Comparison of ENCODE assay signal across 10 mouse cellular contexts in the genomic region with DNA sequence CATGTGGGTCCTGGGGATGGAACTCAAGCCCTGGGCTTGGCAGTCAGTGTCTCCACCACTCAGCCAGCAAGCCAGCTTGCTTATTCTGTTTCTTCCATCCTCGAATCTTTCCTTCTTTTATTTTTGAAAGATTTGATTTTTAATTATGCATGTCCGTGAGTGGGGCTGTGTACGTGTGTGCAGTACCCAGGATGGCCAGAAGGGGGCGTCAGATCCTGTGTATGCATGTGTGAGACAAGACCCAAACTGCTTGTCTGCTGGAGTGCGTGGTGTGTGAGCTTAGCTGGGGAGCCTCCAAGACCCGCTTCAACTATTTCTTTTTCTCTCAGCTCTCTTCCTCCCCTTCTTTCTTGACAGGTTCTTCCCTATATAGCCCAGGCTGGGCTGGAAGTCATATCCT. TPM values are rescaled to one million over a fixed set of nuclear protein-coding genes. Genes with fewer than 3 reads are reported as not detected.
DNase-seq lines count a peak whose midpoint lies in the region; ATAC-seq and TF ChIP-seq lines count a peak whose summit lies in the region.
"Had no signal": no experiment of that assay in that cellular context is flagged by ENCODE, and none has a peak within 500 bp of the region (broad histone marks: within the 10 kb centered on the region; RNA-seq: fewer than 3 reads in every experiment).

No protein-coding gene starts in this region.

- H3K9ac ChIP-seq in forebrain, embryonic 13.5 days, result no peak overlapping the region
- no peak overlapping the region for H3K9ac ChIP-seq in liver, embryonic 12.5 days
- H3K9ac ChIP-seq in CH12.LX (ENCODE audit: insufficient read depth, low read depth), result no peak overlapping the region
- no peak overlapping the region for H3K9ac ChIP-seq in liver, embryonic 14.5 days (replicated peaks)
- H3K9ac ChIP-seq: stomach, embryonic 15.5 days had no signal

- TF ChIP-seq EP300 in CH12.LX (IDR thresholded peaks at IDR 0.05; ENCODE audit: low read length), result no peak
- no peak for TF ChIP-seq EP300 in liver, embryonic 14.5 days (IDR thresholded peaks at IDR 0.05; ENCODE audit: low read depth)

- H3K4me2 ChIP-seq in forebrain, embryonic 13.5 days, result no peak overlapping the region
- no peak overlapping the region for H3K4me2 ChIP-seq in liver, embryonic 12.5 days
- H3K4me2 ChIP-seq in CH12.LX (ENCODE audit: insufficient read depth, low read depth, poor library complexity, severe bottlenecking), result no peak overlapping the region
- H3K4me2 ChIP-seq in liver, embryonic 14.5 days (ENCODE audit: low read depth), result no peak overlapping the region
- H3K4me2 ChIP-seq: stomach, embryonic 15.5 days had no signal

- dilution Hi-C loops in CH12.LX (cut with MboI; ENCODE audit: extremely low pct_ligation_motif_present, extremely low pct_unique_long_range_greater_than_20kb, low sequenced_read_pairs), result no loop called here

- H3K27me3 ChIP-seq in forebrain, embryonic 10.5 days (ENCODE audit: poor library complexity, severe bottlenecking), result 0 out of 2 replicates have a peak, but pooled peaks cover 7% of the 10 kb centered on the region
- no peaks in the 10 kb centered on the region for H3K27me3 ChIP-seq in forebrain, embryonic 13.5 days
- H3K27me3 ChIP-seq in liver, embryonic 12.5 days (replicated peaks), result peaks cover 9% of the 10 kb centered on the region; the same call in 1 of the 2 replicates
- H3K27me3 ChIP-seq in CH12.LX (replicated peaks), result no peaks in the 10 kb centered on the region
- H3K27me3 ChIP-seq in liver, embryonic 14.5 days (ENCODE audit: control insufficient read depth, insufficient read depth, low read length), result no peaks in the 10 kb centered on the region
- H3K27me3 ChIP-seq: stomach, embryonic 15.5 days had no signal

- no peak for TF ChIP-seq POLR2A in CH12.LX (IDR thresholded peaks at IDR 0.05; ENCODE audit: low read depth, low read length)

- TF ChIP-seq CTCF in CH12.LX (conservative IDR thresholded peaks at IDR 0.05 in 1 of 2, IDR thresholded peaks at IDR 0.05 in 1 of 2; ENCODE audit: low read depth in 2 of 2, low read length in 2 of 2), result peak; percentile 44 to 62; a peak in 3 of 4 replicates
- TF ChIP-seq CTCF in liver, embryonic 14.5 days (IDR thresholded peaks at IDR 0.05; ENCODE audit: low read depth), result peak; percentile 81

- peak overlapping the region; percentile 83 for H3K27ac ChIP-seq in forebrain, embryonic 10.5 days
- no peak overlapping the region for H3K27ac ChIP-seq in forebrain, embryonic 13.5 days
- no peak overlapping the region for H3K27ac ChIP-seq in liver, embryonic 12.5 days
- H3K27ac ChIP-seq in CH12.LX (ENCODE audit: insufficient read depth, low read depth), result no peak overlapping the region
- H3K27ac ChIP-seq in liver, embryonic 14.5 days, result no peak overlapping the region
- H3K27ac ChIP-seq: stomach, embryonic 15.5 days had no signal

- ATAC-seq in forebrain, embryonic 13.5 days, result no peak
- ATAC-seq in liver, embryonic 12.5 days, result no peak
- no peak for ATAC-seq in liver, embryonic 14.5 days (ENCODE audit: insufficient read depth)

- H3K36me3 ChIP-seq in forebrain, embryonic 10.5 days (replicated peaks), result 0 out of 2 replicates have a peak, but pooled peaks cover 3% of the 10 kb centered on the region
- no peaks in the 10 kb centered on the region for H3K36me3 ChIP-seq in forebrain, embryonic 13.5 days (ENCODE audit: poor library complexity, severe bottlenecking)
- no peaks in the 10 kb centered on the region for H3K36me3 ChIP-seq in liver, embryonic 12.5 days
- H3K36me3 ChIP-seq in CH12.LX (replicated peaks in 1 of 2; ENCODE audit: control insufficient read depth in 1 of 2, insufficient read depth in 1 of 2, low read length in 1 of 2), result no peaks in the 10 kb centered on the region
- H3K36me3 ChIP-seq in liver, embryonic 14.5 days (replicated peaks; ENCODE audit: control insufficient read depth, insufficient read depth, low read depth), result no peaks in the 10 kb centered on the region
- H3K36me3 ChIP-seq: stomach, embryonic 15.5 days had no signal

- in situ Hi-C loops in CH12.LX (cut with MboI; ENCODE audit: low pct_ligation_motif_present, low pct_unique_long_range_greater_than_20kb, low sequenced_read_pairs), result no loop called here

- peaks cover 5% of the 10 kb centered on the region for H3K9me3 ChIP-seq in forebrain, embryonic 10.5 days
- no peaks in the 10 kb centered on the region for H3K9me3 ChIP-seq in forebrain, embryonic 13.5 days (replicated peaks)
- H3K9me3 ChIP-seq in liver, embryonic 12.5 days (replicated peaks), result no peaks in the 10 kb centered on the region
- peaks cover 9% of the 10 kb centered on the region for H3K9me3 ChIP-seq in CH12.LX (replicated peaks; ENCODE audit: low read length)
- H3K9me3 ChIP-seq in liver, embryonic 14.5 days (ENCODE audit: control insufficient read depth, low read length), result no peaks in the 10 kb centered on the region
- H3K9me3 ChIP-seq: stomach, embryonic 15.5 days had no signal

- no peak for DNase-seq in forebrain, embryonic 10.5 days (ENCODE audit: extremely low spot score, low spot score)
- DNase-seq in liver (peak; percentile 34), CH12.LX (ENCODE audit: extremely low read depth) (no peak), MN1 (ENCODE audit: low spot score) (no peak)
- no peak for DNase-seq in liver, embryonic 14.5 days (ENCODE audit: low read depth in 3 of 3, low spot score in 3 of 3)
- DNase-seq in embryo, embryonic 11 days, result no peak
- DNase-seq: heart, adult 18-20 months had no signal

- H3K4me1 ChIP-seq in forebrain, embryonic 10.5 days, result peaks cover 49% of the 10 kb centered on the region
- peaks cover 14% of the 10 kb centered on the region for H3K4me1 ChIP-seq in forebrain, embryonic 13.5 days
- H3K4me1 ChIP-seq in liver, embryonic 12.5 days, result peaks cover 6% of the 10 kb centered on the region; the same call in 1 of the 2 replicates
- peaks cover 12 to 25% of the 10 kb centered on the region in 2 experiments for H3K4me1 ChIP-seq in CH12.LX (ENCODE audit: control insufficient read depth in 1 of 2, insufficient read depth in 2 of 2)
- no peaks in the 10 kb centered on the region for H3K4me1 ChIP-seq in liver, embryonic 14.5 days (replicated peaks; ENCODE audit: control insufficient read depth in 2 of 2, insufficient read depth in 2 of 2, low read length in 1 of 2)
- H3K4me1 ChIP-seq: stomach, embryonic 15.5 days had no signal

- WGBS in forebrain, embryonic 10.5 days, result 85% methylated on average over 6 of the region's 6 CpGs
- 81% methylated on average over 6 of the region's 6 CpGs for WGBS in forebrain, embryonic 13.5 days
- 63% methylated on average over 6 of the region's 6 CpGs for WGBS in liver, embryonic 12.5 days (ENCODE audit: insufficient replicate concordance)
- WGBS in liver, embryonic 14.5 days (ENCODE audit: insufficient replicate concordance), result 46% methylated on average over 6 of the region's 6 CpGs

- H3K4me3 ChIP-seq in forebrain, embryonic 10.5 days, result no peak overlapping the region
- no peak overlapping the region for H3K4me3 ChIP-seq in forebrain, embryonic 13.5 days
- no peak overlapping the region for H3K4me3 ChIP-seq in liver, embryonic 12.5 days
- no peak overlapping the region for H3K4me3 ChIP-seq in CH12.LX (replicated peaks in 1 of 3; ENCODE audit: low read depth in 2 of 3, low read length in 2 of 3, poor library complexity in 1 of 3)
- no peak overlapping the region for H3K4me3 ChIP-seq in liver, embryonic 14.5 days (ENCODE audit: insufficient read depth in 1 of 2, low read depth in 2 of 2, low read length in 2 of 2)
- H3K4me3 ChIP-seq: stomach, embryonic 15.5 days had no signal

- no peaks in the 10 kb centered on the region for H3K79me2 ChIP-seq in CH12.LX (replicated peaks; ENCODE audit: control insufficient read depth, extremely low read depth, insufficient read depth, poor library complexity, severe bottlenecking)

- peak; percentile 3; the same call in 1 of the 2 replicates for TF ChIP-seq RAD21 in CH12.LX (IDR thresholded peaks at IDR 0.05; ENCODE audit: low read depth, low read length)

TF ChIP-seq in CH12.LX, 34 proteins besides CTCF, POLR2A, EP300 and RAD21:
- TF ChIP-seq ZC3H11A (IDR thresholded peaks at IDR 0.05; ENCODE audit: low read depth, low read length) (no peak), SMC3 (IDR thresholded peaks at IDR 0.05; ENCODE audit: low read depth, low read length) (peak; percentile 23; the same call in 1 of the 2 replicates)

RNA-seq across cellular contexts. Expression of gene Tcp11, which starts 25.9 kb away (rescaled TPM):
- polyA plus RNA-seq in forebrain, embryonic 10.5 days (2016; fragmentation: Nextera tagmentation; extraction: Ambion mirVana), result 0.68 and 0.85 TPM in 2 replicates
- polyA plus RNA-seq in forebrain, embryonic 13.5 days (2015; fragmentation: Nextera tagmentation; extraction: Ambion mirVana), result 1.4 TPM in 2 replicates
- polyA plus RNA-seq in liver, embryonic 12.5 days (2016; fragmentation: Nextera tagmentation; extraction: Ambion mirVana), result 0.44 and 0.53 TPM in 2 replicates
- total RNA-seq in CH12.LX (2012; rRNA removed) (not detected in 2 replicates), CH12.LX (2014; rRNA removed) (not detected in 2 replicates)
- not detected in 2 replicates for polyA plus RNA-seq in CH12.LX (2012; ENCODE audit: insufficient read length, low read depth)
- polyA plus RNA-seq in liver, embryonic 14.5 days (2012; rRNA removed), result 0.14 and 0.16 TPM in 2 replicates
- 0.13 TPM in 1 of 2 replicates, not detected in the other for polyA plus RNA-seq in liver, embryonic 14.5 days (2014; fragmentation: Nextera tagmentation; extraction: Ambion mirVana)

RNA-seq across cellular contexts. Expression of gene Scube3, which starts 35.6 kb away (rescaled TPM):
- polyA plus RNA-seq in forebrain, embryonic 10.5 days (2016; fragmentation: Nextera tagmentation; extraction: Ambion mirVana), result 11.5 and 13.9 TPM in 2 replicates
- 2.9 and 4.2 TPM in 2 replicates for polyA plus RNA-seq in forebrain, embryonic 13.5 days (2015; fragmentation: Nextera tagmentation; extraction: Ambion mirVana)
- polyA plus RNA-seq in liver, embryonic 12.5 days (2016; fragmentation: Nextera tagmentation; extraction: Ambion mirVana), result 0.91 and 1.2 TPM in 2 replicates
- 0.08 and 0.50 TPM in 2 replicates for total RNA-seq in CH12.LX (2012; rRNA removed)
- not detected in 2 replicates for total RNA-seq in CH12.LX (2014; rRNA removed)
- 0.10 and 0.19 TPM in 2 replicates for polyA plus RNA-seq in CH12.LX (2012; ENCODE audit: insufficient read length, low read depth)
- 0.30 and 0.33 TPM in 2 replicates for polyA plus RNA-seq in liver, embryonic 14.5 days (2012; rRNA removed)
- polyA plus RNA-seq in liver, embryonic 14.5 days (2014; fragmentation: Nextera tagmentation; extraction: Ambion mirVana), result 0.16 and 0.23 TPM in 2 replicates
